Mouse (Mus musculus) cerebellum, postnatal 10 days (tissue): ENCODE measurements around the gene Ntmt1.

Experiments used
- DNase-seq, 2 experiments: peaks; one replicate each; pipeline ENCODE4 v3.0.0; 2021; ENCODE audit warnings: mixed read lengths in 2 of 2

Ntmt1 gene

DNA sequence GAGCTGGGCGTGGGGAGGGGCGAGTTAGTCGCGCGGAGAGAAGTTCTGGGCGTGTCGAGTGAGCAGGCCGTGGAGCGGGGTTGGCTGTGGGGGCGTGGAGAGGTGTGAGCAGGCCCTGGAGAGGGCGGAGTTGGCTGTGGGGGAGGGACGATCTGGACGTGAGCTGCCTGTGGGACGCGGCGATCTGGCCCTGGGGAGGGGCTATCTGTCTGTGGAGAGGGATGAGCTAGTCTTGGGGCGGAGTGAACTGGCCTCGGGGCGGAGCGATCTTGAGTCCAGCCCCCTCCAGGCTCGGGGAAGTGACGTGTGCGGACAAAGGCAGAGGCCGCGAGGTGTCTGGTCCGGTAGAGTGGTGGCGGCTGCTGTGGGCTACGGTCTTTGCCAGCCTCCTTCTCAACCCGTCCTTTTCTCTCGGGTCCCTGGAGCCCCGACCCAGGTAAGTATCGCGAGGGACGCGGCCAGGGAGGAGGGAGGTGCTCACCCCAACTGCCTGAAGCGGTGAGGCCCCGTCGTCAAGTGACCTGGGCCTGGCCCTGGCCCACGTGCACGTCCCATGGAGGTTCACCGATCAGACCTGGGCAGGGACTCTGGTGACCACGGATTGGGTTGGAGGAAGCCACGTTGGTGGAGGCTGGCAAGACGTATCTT is at the start of gene Ntmt1:
Ntmt1 (plus strand) TSS at position 179 of the 648 bp plus-strand sequence.
- DNase-seq, result peak; percentile 98 to 100

DNA sequence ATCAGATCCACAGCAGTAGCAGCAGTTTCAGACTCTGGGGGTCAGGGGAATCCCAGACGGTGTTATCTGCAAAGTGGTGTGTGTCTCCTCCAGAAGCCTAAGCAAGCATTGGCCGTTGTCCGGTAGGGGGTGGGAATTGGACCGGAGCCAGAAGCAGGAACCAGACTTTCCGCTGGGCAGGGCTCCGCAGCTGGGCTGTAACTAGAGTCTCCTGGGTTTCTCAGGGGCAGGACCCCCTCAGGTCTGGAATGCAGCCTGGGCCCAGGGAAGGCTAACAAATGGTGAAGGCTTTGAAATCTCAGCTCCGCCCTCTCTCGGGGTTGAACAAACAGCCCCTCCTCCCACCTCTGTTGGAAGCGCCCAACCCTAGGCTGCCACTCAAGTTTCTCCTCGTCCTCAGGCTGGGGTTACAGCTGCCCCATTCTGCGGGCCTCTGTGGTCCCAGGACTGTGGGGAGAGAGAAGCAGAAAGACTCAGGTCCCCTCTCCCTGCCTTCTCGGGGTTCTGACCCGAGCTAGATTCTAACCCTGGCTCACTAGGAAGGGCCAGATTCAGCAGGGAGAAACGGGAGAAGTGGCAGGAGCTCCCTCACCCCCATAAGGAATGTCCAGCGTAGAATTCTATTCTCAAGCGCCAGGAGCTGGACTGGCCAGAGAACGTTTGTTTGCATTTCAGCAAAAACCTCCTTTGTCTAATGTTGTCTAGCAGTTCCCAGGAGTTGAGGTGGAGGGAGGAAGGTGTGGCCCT is 49.1 kb upstream of the Ntmt1 start:
- peak; percentile 78 to 82 for DNase-seq

DNA sequence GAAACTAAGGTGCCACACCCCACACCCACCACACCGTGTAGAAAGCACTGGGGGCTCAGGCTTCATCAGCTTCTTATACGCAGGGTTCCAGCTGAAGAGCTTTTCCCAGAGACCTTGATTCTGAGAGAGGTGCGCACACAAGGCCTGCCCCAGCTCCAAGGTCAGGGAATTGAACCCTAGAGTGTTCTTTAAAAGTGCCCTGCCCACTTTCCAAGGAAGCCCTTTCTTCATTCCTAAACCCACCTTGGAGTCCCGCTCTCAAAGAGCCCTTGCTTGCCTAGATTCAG is 48.6 kb upstream of the Ntmt1 start:
- DNase-seq, result no peak

DNA sequence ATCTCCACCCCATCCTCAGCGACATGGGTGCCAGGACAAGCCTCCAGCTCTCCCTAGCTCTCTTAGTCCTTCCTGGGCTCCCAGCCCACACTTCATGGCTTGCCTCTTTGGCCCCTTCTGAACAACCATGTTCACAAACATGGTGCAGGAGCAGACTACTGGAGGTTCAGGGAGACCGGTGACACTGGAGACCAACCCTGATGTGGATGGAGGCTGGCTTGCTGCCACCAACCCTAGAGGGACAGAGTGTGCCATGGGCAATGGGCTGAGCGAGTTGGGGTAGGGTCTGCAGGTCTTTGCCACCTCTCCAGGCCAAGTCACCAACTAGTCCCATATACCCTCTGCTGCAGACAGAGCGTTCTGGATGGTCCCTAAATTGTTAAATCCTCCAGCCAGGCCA is 48.2 kb upstream of the Ntmt1 start:
- DNase-seq, result peak in 1 of 2 experiments; percentile 22

DNA sequence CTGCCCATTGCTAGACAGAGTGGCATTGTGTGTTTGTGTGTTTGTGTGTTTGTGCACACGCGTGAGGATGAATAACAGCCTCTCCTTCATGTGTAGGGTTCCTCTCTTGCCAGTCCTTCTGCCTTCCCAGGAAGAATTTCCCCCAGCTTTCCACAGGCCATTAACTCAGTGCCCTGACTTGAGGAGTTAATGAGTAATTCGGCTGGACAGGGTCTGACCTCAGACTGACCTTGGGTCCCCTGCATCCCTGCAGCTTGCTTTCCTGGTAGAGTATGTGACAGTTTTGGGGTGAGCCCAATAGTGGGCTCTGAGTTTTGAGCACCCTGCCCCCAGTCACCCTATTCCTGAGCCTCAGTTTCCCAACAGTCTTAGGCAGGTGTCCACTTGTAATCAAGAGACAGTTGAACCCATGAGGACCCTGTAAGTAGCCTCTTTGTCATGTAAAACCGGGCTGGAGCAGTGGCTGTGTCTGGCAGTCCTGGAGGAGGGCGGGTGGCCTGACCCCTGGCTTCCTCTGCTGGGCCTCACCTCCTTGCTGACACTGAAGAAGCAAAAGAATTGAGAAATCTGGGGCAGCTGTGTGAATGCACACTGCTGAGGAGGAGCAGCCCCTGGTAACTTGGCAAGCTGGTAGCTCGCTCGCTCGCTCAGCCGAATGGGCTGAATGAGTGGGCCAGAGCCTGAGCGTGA is 47.6 kb upstream of the Ntmt1 start:
- no peak for DNase-seq

DNA sequence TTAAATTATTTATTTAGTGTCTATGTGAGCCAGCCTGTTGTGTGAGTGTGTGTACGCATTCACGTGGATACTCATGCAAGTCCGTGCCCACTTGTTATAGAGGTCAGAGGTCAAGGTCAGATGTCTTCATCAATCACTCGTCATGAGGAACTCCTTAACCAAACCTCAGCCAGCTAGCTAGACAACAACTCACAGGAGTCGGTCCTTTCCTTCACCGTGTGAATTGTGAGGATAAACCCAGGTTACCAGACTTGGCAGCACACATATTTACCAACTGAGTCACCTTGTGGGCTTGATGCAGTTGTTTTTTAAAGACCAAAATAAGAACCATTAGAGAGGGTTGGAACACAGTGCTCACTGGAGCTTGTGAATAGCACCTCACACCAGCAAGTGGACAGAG is 46.9 kb upstream of the Ntmt1 start:
- no peak for DNase-seq

DNA sequence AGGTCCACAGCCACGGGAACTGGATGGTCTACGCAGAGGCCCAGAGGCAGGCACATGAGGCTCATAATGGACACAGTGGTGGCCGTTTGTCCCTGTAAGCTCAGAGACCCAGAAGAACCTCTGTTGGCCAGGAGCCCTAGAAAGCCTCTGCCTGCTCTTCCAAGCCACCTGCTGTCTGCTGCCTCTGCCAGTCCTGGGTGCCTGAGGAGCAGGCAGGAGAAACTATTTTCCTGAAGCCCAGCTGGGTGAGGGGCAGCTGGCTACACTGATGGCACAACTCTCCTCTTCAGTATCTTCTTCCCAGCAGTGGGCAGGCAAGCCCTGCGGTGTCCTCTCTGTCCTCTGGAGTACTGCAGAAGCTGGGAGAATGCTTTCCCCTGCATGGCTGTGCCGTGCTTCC is 41.2 kb upstream of the Ntmt1 start:
- DNase-seq, result no peak

DNA sequence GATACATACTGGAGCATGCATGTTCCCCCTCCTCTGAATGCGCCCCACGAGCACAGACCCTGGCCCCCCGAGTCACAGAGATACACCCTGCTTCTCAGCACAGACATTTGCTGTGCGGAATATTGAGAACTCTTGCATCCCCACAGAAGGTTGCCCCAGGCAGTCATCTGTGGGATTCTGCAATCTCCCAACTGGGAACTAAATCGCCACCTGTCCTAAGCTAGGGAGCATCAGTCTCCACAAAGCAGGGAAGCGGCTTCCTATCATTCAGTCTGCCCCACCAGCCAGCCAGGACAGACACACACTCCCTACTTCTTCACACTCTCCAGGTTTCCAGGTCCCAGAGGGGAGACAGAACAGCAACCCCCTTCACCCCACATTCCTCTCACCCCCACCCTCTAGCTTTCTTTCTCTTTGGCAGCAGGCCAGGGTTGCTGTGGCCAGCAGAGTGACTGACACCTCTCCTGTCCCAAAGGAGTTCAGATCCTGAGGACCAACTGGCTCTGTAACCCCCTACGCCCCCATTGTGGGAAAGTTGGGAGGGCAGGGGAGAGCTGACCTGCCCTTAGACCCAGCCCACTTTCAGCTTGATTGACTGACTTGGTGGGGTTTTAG is 39.9 kb upstream of the Ntmt1 start:
- DNase-seq, result peak; percentile 56 to 67

DNA sequence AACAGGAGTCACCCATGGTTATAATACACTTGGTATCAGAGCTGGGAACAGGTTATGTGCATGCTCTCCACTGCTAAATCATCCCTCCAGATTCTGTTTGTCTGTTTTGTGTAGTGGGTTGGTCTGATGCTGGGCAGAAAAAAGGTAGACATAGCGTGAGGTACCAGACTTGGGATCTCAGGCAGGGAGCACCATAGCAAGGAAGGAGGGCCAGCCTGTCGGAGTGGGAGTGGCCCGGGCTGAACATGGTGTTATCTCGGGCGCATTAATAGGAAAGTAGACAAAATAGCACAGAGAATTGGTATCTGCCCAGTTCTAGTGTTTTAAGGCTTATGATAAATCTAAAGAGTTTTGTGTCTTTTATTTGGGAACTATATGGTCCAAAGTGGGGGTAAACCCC is 39.1 kb upstream of the Ntmt1 start:
- no peak for DNase-seq

DNA sequence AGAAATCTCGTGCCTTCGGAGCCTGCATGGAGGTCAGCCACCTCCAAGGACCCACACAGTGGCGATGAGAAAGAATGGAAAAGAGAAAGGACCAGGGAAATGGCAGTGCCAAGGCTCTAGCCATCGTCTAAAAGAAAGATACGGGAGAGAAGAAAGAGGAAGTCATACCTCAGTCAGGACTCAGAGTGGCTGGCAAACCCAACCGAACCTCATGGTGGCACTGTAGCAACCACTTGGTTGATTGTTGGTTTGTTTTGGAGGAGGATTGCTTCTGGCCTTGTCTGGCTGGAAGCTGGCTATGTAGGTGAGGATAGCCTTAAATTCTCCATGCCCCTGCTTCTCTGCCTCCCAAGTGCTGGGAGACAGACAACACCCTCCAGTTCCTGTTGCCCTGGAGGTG is 38.4 kb upstream of the Ntmt1 start:
- DNase-seq, result peak; percentile 39 to 53

DNA sequence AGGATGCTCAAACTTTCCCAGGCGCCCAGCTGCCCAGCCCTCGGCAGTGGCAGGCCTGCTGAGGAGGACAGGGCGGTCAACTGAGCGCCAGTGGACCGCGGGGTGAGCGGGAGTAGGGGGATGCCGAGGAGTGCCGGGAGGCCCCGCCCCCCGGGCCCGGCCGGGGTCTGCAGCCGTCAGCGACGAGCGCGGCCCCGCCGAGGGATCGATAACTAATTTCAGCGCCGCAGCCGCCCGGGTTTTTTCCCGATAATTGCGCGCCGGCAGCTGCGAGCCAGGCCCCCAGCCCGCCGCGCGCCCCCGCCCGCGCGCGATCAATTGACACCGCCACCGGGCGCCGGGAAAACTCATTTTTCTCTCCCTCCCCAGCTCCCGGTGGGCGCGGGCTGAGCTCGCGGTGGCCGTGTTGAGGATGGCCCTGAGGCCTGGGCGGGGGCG is 36.2 kb upstream of the Ntmt1 start:
- peak; percentile 52 to 59 for DNase-seq

DNA sequence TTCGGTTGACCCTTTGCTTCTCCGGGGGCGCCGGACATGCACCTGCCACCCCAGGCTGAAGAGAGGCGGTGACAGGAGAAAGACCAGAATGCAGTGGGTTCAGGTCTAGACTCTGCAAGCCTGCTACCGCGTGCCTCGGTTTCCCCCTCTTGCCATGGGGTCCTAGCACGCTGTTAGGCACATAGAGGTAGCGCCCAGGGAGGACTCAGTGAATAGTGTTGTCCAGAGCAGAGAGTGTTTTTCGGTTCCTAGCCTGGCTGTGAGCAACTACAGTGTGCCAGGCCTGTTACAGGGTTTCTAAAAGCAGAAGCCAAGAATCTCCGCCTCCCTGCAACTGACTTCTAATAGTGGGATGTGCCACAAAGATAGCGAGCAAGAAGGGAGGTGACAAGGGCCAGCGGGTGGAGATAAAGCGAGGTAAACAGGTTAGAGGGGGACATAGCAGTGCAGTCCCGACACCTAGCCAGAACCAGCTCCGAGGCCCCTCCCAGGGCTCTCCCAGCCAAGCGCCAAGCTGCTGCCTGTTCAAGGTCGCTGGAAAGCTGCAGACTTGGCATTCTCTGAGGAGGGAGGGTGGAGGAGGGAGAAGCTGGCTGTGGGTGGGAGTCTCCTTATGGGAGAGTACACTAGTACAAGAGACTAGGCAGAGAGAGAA is 35.7 kb upstream of the Ntmt1 start:
- peak; percentile 83 to 88 for DNase-seq

DNA sequence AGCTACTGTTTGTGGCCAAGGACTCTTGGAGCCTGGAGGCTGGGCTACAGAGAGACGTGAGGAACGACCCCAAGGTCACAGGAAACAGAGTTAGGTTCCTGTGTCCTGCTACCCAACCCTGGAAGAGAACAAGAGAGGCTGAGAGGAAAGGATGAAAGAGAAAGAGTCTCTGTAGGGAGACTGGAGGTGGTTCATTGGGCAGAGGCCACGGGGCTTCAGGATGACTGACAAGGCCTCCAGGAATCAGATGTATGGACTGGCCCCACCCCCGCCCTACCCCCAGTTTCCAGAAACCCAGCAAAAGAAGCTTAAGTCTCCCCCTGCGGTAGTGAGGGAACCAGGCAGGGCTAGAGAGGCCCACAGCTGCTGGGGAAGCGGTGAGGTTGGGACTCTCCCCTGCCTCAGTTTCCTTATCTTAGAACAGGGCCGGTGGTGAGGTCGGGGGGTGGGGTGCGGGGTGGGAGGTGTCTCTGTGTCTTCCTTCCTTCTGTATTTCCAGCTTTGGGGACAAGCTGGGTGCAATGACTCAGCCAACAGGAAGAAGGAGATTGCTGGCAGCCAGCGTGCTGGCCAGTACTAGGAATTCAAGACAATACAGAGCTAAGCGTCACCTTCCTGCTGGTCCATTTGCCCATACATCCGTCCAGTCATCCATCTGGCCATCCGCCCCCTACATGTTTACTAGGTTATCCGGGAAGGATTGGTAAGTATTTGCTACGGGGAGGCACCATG is 34.9 kb upstream of the Ntmt1 start:
- peak in 1 of 2 experiments; percentile 15 for DNase-seq

DNA sequence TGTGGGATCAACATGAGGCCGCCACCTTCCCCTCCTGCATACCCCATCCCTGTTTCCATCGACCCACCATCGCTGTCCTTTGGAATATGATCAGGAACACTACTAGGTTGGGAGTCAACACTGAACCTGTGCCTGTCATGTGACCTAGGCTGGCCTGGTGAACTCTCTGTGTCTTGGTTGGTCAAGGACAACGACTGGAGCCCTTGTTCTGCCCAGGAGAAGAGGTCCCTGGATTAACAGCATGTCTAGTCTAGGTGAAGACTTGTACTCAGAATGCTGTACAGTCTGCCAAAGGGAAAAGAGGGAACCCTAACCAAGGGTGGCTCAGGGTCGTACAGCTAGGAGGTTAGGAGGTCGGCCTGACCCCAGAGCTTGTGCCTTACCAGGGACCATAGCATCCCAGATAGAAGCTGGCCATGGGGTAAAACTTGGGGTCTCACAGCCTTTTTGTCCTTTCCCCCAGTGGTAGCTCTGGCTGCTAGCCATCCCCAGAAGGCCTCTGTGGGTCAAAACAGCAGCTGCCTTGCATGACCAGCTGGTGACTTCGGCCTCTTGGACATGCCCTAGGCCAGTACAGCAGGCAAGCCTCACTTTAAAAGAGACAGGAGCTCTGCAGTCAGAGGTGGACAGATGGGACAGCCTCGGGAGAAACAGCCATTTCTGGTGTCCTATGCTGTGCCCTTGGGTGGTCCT is 34.2 kb upstream of the Ntmt1 start:
- peak in 1 of 2 experiments; percentile 55 for DNase-seq

DNA sequence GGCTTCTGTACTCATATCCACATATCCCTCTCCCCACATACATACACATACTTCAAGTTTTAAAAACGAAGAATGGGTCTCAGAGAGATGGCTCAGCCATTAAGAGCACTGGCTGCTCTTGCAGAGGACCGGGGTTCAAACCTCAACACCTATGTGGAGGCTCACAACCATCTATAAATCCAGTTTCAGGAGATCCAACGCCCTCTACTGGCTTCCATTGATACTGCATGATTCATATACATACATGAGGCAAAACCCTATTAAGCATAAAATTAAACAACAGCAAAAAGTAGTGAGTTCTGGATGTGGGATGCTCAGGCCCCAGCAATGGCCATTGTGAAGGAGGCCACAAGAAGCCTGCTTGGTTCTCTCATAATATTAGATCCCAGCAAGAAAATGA is 31.7 kb upstream of the Ntmt1 start:
- DNase-seq, result no peak

DNA sequence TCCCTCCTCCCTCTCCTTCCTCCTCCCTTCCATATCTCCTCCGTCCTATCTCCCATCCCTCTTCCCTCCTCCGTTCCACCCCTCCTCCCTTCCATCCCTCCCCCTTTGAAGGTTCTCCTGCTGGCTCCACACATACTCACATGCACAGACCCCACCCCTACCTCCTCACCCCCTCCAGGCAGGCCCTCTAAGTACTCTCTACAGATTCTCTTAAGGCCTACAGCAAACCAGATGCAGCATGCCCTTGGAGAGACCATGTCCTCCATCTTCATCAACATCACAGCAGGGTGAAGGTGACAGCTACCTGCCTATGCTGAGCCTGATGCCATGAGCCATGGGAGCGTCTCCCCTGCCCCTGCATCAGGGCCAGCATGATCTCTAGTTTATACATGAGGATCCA is 30.4 kb upstream of the Ntmt1 start:
- DNase-seq, result no peak

DNA sequence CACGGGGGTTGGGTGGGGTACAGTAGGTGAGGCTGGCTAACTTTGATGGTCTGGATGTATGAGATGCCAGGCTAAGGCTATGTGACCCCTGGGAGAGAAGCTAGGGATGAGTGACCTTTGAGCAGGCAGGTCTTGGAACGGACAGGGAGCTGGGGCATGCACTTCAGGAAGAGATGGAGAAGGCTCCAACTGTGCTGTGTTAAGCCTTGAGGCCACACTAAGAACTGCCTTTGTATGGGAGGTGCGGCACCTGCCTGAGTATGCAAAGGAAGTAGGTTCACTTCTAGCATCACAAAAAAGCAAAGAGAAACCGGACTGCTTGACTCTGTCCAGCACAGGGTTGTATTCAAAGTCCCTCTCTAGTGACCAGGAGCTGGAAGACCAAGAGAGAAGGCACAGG is 29.4 kb upstream of the Ntmt1 start:
- DNase-seq, result no peak

DNA sequence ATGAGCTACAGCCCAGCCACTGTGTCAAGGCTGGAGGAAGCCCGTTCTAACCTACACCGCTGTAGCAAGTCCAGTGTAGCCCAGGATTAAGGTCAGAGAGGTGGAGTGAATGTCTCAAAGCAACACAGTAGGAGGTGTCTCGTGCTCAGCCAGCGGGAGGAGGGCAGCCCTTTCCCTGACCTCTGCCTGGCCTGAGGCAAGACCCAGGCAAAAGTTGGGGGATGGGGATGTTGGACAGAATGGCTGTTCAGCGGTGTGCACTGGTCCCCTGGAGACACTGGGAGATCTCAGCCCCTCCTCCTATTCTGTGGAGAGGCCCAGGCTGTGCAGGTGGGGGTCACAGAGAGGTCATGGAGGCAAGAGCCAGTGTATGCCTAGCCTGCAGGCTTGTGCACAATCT is 28.4 kb upstream of the Ntmt1 start:
- no peak for DNase-seq

DNA sequence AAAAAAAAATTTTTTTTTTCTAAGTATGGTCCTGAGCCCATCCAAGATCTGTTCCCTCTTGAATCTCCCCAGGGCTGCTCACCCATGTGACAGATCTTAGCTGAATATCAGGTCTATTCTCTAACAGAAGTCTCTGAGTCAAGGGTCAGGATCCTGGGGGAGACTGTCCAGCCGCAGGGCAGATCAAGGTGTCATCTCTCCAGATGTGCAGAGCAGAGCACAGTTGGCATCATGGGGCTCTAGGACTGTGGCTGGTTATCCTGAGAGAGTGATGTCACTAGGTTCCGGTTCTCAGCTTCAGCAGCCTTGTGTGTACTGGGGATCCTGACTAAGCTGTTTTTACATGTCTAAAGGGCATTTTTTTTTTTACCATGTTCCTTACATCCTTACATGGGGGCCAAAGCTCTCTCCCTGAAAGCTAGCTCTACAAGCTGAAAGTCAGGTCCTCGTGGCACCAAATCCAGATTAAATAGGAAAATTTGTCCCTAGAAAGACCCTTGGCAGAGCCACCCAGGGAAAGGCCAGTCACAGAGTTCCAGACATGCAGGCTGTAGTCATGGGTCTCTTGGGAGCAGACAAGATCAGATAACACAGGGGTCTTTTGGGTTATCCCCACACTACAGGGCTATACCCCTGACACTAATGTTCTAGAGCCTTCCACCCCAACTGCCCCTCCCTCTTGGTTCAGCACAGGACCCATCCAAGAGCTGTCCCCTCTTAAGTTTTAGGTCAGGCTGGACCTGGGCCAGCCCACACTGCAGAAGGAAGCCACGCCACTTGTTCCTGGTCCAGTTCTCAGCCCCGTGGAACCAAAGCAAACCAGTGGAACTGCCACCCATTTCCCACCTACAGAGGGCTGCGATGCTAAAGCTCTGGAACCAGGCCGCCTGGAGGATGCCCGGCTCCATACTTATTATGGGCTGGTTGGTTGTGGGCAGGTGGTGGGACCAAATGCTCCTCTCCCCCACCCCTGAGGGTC is 25.0 kb upstream of the Ntmt1 start:
- DNase-seq, result no peak

DNA sequence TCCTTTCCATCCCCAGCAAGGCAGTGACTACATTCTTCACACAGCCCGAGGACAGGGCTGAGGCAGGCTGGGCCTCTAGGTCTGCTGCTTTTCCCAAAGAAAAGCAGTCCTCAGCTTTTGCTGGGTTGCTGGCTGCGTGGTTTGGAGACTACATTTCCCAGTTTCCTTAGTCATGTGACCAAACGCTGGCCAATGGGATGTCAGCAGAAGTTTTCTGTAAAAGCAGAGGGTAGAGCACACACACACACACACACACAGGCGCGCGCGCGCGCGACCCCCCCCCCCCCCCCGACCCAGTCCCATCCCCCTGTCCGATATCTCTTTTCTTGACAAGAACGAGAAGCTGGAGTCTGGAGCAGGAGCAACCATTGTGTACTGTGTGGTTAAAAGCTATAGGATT is 24.3 kb upstream of the Ntmt1 start:
- peak; percentile 82 to 84 for DNase-seq
